Mouse (Mus musculus) CH12.LX (cell line): ENCODE measurements around the gene Naa10.
A peak's percentile ranks its signal among the peaks of the same experiment; 100 is the strongest.

Experiments used
- BHLHE40 ChIP-seq: IDR thresholded peaks from 2 replicates; pipeline ENCODE4 v1.6.1; 2011; ENCODE audit warnings: mild to moderate bottlenecking, low read depth, low read length, improper control_type of control experiment
- CHD1 ChIP-seq: IDR thresholded peaks from 2 replicates; pipeline ENCODE4 v1.6.1; 2012; ENCODE audit warnings: low read depth, low read length, improper control_type of control experiment, inconsistent platforms
- CHD2 ChIP-seq: IDR thresholded peaks from 2 replicates; pipeline ENCODE4 v1.6.1; 2011; ENCODE audit warnings: low read length, improper control_type of control experiment
- CTCF ChIP-seq, 2 experiments: IDR thresholded peaks in 1 of 2; conservative IDR thresholded peaks in 1 of 2; 2 replicates each; pipeline ENCODE4 v1.5.1; 2011 to 2012; ENCODE audit warnings: low read depth in 2 of 2, low read length in 2 of 2, improper control_type of control experiment in 1 of 2, inconsistent platforms in 1 of 2, mild to moderate bottlenecking in 1 of 2, moderate library complexity in 1 of 2
- EP300 ChIP-seq: IDR thresholded peaks from 2 replicates; pipeline ENCODE4 v1.6.1; 2011; ENCODE audit warnings: low read length, improper control_type of control experiment
- GABPA ChIP-seq: IDR thresholded peaks from 2 replicates; pipeline ENCODE4 v1.6.1; 2012; ENCODE audit warnings: low read depth, low read length, improper control_type of control experiment, inconsistent platforms; ENCODE audit not compliant: insufficient replicate concordance
- HCFC1 ChIP-seq: IDR thresholded peaks from 2 replicates; pipeline ENCODE4 v1.6.1; 2012; ENCODE audit warnings: low read depth, mild to moderate bottlenecking, inconsistent platforms, low read length, improper control_type of control experiment
- JUND ChIP-seq: conservative IDR thresholded peaks from 2 replicates; pipeline ENCODE4 v1.6.1; 2011; ENCODE audit warnings: low read depth, low read length, improper control_type of control experiment
- MAFK ChIP-seq: IDR thresholded peaks from 2 replicates; pipeline ENCODE4 v1.6.1; 2011; ENCODE audit warnings: low read length, improper control_type of control experiment; ENCODE audit not compliant: insufficient replicate concordance
- NELFE ChIP-seq: IDR thresholded peaks from 2 replicates; pipeline ENCODE4 v1.6.1; 2011; ENCODE audit warnings: low read depth, low read length, improper control_type of control experiment
- POLR2A ChIP-seq: IDR thresholded peaks from 2 replicates; pipeline ENCODE4 v1.6.1; 2011; ENCODE audit warnings: low read depth, mild to moderate bottlenecking, improper control_type of control experiment, low read length
- RAD21 ChIP-seq: IDR thresholded peaks from 2 replicates; pipeline ENCODE4 v1.6.1; 2011; ENCODE audit warnings: low read depth, mild to moderate bottlenecking, low read length, improper control_type of control experiment, moderate library complexity
- TCF12 ChIP-seq: IDR thresholded peaks from 2 replicates; pipeline ENCODE4 v1.6.1; 2014; ENCODE audit warnings: low read depth, mild to moderate bottlenecking, inconsistent platforms, low read length, improper control_type of control experiment
- ZMIZ1 ChIP-seq: IDR thresholded peaks from 2 replicates; pipeline ENCODE4 v1.6.1; 2012; ENCODE audit warnings: low read depth, mild to moderate bottlenecking, inconsistent platforms, low read length, improper control_type of control experiment

GRCm38 (mm10) chrX:73897959-73898358 lies 23.8 kb downstream of the Naa10 start:
- TF ChIP-seq CTCF (conservative IDR thresholded peaks at IDR 0.05 in 1 of 2, IDR thresholded peaks at IDR 0.05 in 1 of 2; ENCODE audit: low read depth in 2 of 2, low read length in 2 of 2) (peak in 1 of 2 experiments; percentile 35; a peak in 2 of 4 replicates), MAFK (no peak), HCFC1 (no peak), CHD1 (no peak), RAD21 (peak; percentile 4; the same call in 1 of the 2 replicates), CHD2 (no peak), TCF12 (no peak), ZMIZ1 (no peak), GABPA (no peak), JUND (no peak), BHLHE40 (no peak), NELFE (no peak), EP300 (no peak), POLR2A (no peak)
